Mouse (Mus musculus) lung, adult 18-20 months (tissue): ENCODE data around the gene 4930474N05Rik.

ENCODE experiments used
- DNase-seq, 2 experiments: peaks; one replicate each; pipeline ENCODE4 v3.0.0; 2022; ENCODE audit warnings: mixed read lengths in 2 of 2

The 4930474N05Rik gene

GRCm38 (mm10) chr14:36094617-36095016 is at the start of gene 4930474N05Rik:
TSS of gene 4930474N05Rik (plus strand) at chr14:36094917.
- DNase-seq: no peak

- DNase-seq: no peak
Observed at GRCm38 (mm10) chr14:36048746-36049391, 45.8 kb upstream of the 4930474N05Rik start.

GRCm38 (mm10) chr14:36053281-36053680 is 41.4 kb upstream of the 4930474N05Rik start:
- no peak for DNase-seq

DNA sequence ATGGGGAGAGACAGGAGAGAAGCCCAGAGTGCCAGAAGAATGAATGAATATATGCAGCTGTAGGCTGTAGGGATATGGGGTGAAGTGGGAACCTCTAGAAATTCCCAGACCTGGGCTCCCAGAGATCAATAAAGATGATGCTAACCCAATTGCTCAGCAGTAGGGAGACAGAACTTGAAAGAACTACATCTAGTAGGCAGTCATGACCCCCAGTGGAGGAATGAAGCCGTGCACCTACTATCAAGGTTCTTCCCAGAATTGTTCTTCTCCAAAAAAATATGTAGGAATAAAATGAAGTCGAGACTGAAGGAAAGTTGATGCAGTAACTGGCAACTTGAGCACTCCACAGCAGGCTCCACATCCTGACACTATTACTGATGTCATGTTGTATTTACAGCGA is 3.8 kb downstream of the 4930474N05Rik start:
- DNase-seq: no peak

GRCm38 (mm10) chr14:36099647-36100046 is 4.9 kb downstream of the 4930474N05Rik start:
- DNase-seq: no peak

GRCm38 (mm10) chr14:36100731-36101130 is 6.0 kb downstream of the 4930474N05Rik start:
- no peak for DNase-seq

- DNase-seq: no peak
Observed at GRCm38 (mm10) chr14:36114481-36114880, 19.8 kb downstream of the 4930474N05Rik start.

GRCm38 (mm10) chr14:36123775-36124335 is 29.1 kb downstream of the 4930474N05Rik start:
- no peak for DNase-seq

DNA sequence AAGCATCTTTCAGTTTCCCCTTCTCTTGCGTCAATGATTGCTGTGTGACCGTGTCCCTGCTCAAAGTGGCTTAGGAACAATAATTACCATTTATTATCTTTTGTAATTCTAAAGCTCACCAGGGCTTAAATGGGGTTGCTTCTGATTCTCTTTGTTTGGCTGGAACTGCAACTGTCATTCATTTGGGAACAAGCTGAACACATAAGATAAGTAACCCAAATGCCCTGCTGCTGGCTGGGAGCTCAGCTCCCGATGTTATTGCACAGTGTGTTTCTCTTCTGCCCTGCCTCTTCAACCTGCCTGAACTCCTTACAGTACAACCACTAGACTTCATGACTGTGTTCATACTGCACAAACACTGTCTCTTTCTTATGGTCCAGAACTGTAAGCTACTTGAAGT is 41.0 kb downstream of the 4930474N05Rik start:
- no peak for DNase-seq

DNA sequence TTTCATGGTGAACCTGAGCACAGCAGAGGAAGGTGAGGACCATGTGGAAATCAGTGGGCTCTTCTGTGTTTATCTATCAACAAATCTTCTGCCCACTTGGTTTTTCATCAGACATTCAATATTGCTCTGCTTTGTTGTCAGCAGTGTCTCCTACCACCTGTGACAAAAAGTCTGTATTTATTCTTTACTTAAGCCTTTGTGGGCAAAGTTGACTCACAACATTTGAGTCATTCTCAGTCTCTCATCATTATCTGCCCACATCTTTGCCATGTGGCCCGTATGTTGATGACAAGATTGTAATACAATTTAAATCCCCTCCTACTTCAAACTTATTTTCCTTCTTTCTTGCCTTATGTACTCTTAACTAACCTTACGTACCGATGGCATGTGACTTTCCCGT is 43.0 kb downstream of the 4930474N05Rik start:
- DNase-seq: no peak

- no peak for DNase-seq
Observed at GRCm38 (mm10) chr14:36145261-36145660, 50.5 kb downstream of the 4930474N05Rik start.
